Mouse (Mus musculus) erythroblast, embryonic 14.5 days (primary cell): ENCODE results near the gene Actr2.

Experiments used
- GATA1 ChIP-seq: IDR thresholded peaks from 2 replicates; pipeline ENCODE4 v1.6.1; 2012; ENCODE audit warnings: low read length, inconsistent platforms, mixed read lengths
- TAL1 ChIP-seq: IDR thresholded peaks from 3 replicates; pipeline ENCODE4 v1.6.1; 2012; ENCODE audit warnings: low read length, inconsistent platforms, mixed read lengths

GRCm38 (mm10) chr11:20139711-20140110, 27.0 kb upstream of the Actr2 start:
- TF ChIP-seq GATA1 (no peak), TAL1 (no peak)
